9 mouse cellular contexts compared by ENCODE assay signal in the genomic region with DNA sequence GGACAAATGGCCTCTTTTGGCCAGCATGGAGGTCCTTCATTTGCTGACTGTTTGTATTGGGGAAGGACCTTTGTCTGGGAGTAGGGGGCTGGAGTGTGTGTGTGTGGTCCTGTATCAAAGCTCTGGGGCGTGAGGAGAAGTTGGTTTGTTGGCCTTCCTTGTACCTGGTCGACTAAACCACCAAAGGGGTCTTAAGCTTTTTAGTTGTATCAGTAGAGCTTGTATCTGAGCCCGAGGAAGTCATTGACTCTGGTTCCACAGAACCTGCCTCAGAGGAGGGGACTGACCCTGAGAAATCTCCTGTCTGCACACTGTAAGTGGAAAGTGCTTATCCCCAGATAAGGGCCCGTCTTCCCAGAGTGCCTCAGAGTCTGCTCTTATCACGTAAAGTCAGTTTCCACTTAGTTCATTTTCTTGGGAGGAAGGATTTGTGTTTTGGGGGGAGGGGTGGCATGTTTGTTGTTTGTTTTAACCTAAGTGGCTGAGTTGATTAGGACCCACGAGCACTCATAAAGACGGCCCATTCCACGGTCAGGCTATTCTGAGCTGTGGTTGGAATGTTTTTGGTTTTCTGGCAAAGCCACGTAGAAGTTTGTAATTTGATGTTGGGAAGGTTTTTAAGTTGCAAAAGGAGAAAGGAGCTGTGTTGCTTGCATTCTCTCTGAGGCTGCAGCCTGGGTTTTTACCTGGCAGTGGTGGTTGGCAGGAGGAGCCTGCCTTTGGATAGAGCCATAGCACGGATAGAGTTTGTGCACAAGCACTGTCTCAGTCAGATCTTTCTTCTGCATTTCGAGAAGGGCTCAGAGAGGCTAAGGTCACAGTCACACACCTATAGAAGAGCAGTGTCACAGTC. TPM values are rescaled to one million over a fixed set of nuclear protein-coding genes. Genes with fewer than 3 reads are reported as not detected.
DNase-seq lines count a peak whose midpoint lies in the region; ATAC-seq lines count a peak whose summit lies in the region.
"Had no signal": no experiment of that assay in that cellular context is flagged by ENCODE, and none has a peak within 500 bp of the region (broad histone marks: within the 10 kb centered on the region; RNA-seq: fewer than 3 reads in every experiment).

No protein-coding gene starts in this region.

- H3K4me3 ChIP-seq in lung, embryonic 16.5 days (ENCODE audit: low read length): no peak overlapping the region
- no peak overlapping the region for H3K4me3 ChIP-seq in embryonic facial prominence, embryonic 12.5 days
- peak overlapping the region; percentile 36 for H3K4me3 ChIP-seq in liver, embryonic 12.5 days
- H3K4me3 ChIP-seq in stomach, embryonic 14.5 days (ENCODE audit: low read depth, low read length): no peak overlapping the region

- peaks cover 14% of the 10 kb centered on the region; the same call in 1 of the 2 replicates for H3K4me1 ChIP-seq in lung, embryonic 16.5 days (replicated peaks; ENCODE audit: control insufficient read depth, insufficient read depth, low read length)
- peaks cover 10% of the 10 kb centered on the region; the same call in 1 of the 2 replicates for H3K4me1 ChIP-seq in embryonic facial prominence, embryonic 12.5 days
- H3K4me1 ChIP-seq in liver, embryonic 12.5 days: peaks cover 96% of the 10 kb centered on the region
- 0 out of 2 replicates have a peak, but pooled peaks cover 3% of the 10 kb centered on the region for H3K4me1 ChIP-seq in stomach, embryonic 14.5 days (ENCODE audit: control insufficient read depth, insufficient read depth, low read length)

- no peak overlapping the region for H3K9ac ChIP-seq in lung, embryonic 16.5 days (ENCODE audit: low read length)
- no peak overlapping the region for H3K9ac ChIP-seq in embryonic facial prominence, embryonic 12.5 days
- H3K9ac ChIP-seq in liver, embryonic 12.5 days: peak overlapping the region; percentile 72
- no peak overlapping the region for H3K9ac ChIP-seq in stomach, embryonic 14.5 days (replicated peaks; ENCODE audit: low read depth, low read length)

- no peaks in the 10 kb centered on the region for H3K27me3 ChIP-seq in lung, embryonic 16.5 days (ENCODE audit: control insufficient read depth, insufficient read depth, low read depth, low read length)
- no peaks in the 10 kb centered on the region for H3K27me3 ChIP-seq in embryonic facial prominence, embryonic 12.5 days
- no peaks in the 10 kb centered on the region for H3K27me3 ChIP-seq in liver, embryonic 12.5 days (replicated peaks)
- no peaks in the 10 kb centered on the region for H3K27me3 ChIP-seq in stomach, embryonic 14.5 days (ENCODE audit: control insufficient read depth, insufficient read depth, low read length)

- H3K36me3 ChIP-seq in lung, embryonic 16.5 days (ENCODE audit: control insufficient read depth, insufficient read depth, low read length): no peaks in the 10 kb centered on the region
- H3K36me3 ChIP-seq in embryonic facial prominence, embryonic 12.5 days: no peaks in the 10 kb centered on the region
- no peaks in the 10 kb centered on the region for H3K36me3 ChIP-seq in liver, embryonic 12.5 days
- H3K36me3 ChIP-seq in stomach, embryonic 14.5 days (ENCODE audit: control insufficient read depth, insufficient read depth, low read length): no peaks in the 10 kb centered on the region

- H3K27ac ChIP-seq in lung, embryonic 16.5 days (ENCODE audit: low read length): peak overlapping the region; percentile 51
- peak overlapping the region; percentile 17; the same call in 1 of the 2 replicates for H3K27ac ChIP-seq in embryonic facial prominence, embryonic 12.5 days
- H3K27ac ChIP-seq in liver, embryonic 12.5 days: peak overlapping the region; percentile 98
- no peak overlapping the region for H3K27ac ChIP-seq in stomach, embryonic 14.5 days (ENCODE audit: low read length)

- peak; percentile 45; the same call in 1 of the 2 replicates for ATAC-seq in lung, embryonic 16.5 days (ENCODE audit: low read depth)
- no peak for ATAC-seq in embryonic facial prominence, embryonic 12.5 days (ENCODE audit: insufficient number of reproducible peaks, insufficient read depth, low FRiP score, low TSS enrichment)
- ATAC-seq in liver, embryonic 12.5 days: peak; percentile 92
- ATAC-seq in stomach, embryonic 14.5 days (ENCODE audit: insufficient number of reproducible peaks, insufficient read depth, low FRiP score, low read depth): peak; percentile 77; the same call in 1 of the 2 replicates

- DNase-seq in lung, postnatal 14 days: no peak
- DNase-seq in cerebellum, adult 11 months: no peak
- DNase-seq in cerebellum, adult 18-20 months: no peak
- no peak for DNase-seq in heart, adult 18-20 months
- DNase-seq: adrenal gland, adult 8-10 months had no signal

- H3K4me2 ChIP-seq in lung, embryonic 16.5 days (ENCODE audit: low read depth, low read length): no peak overlapping the region
- no peak overlapping the region for H3K4me2 ChIP-seq in embryonic facial prominence, embryonic 12.5 days (replicated peaks)
- H3K4me2 ChIP-seq in liver, embryonic 12.5 days: peak overlapping the region; percentile 70
- no peak overlapping the region for H3K4me2 ChIP-seq in stomach, embryonic 14.5 days (replicated peaks; ENCODE audit: low read depth, low read length)

- WGBS in lung, embryonic 16.5 days: 23% methylated on average over 11 of the region's 11 CpGs
- 59% methylated on average over 11 of the region's 11 CpGs for WGBS in embryonic facial prominence, embryonic 12.5 days
- 14% methylated on average over 11 of the region's 11 CpGs for WGBS in liver, embryonic 12.5 days (ENCODE audit: insufficient replicate concordance)
- WGBS in stomach, embryonic 14.5 days: 44% methylated on average over 11 of the region's 11 CpGs

- H3K9me3 ChIP-seq in lung, embryonic 16.5 days (ENCODE audit: control insufficient read depth, low read length): no peaks in the 10 kb centered on the region
- no peaks in the 10 kb centered on the region for H3K9me3 ChIP-seq in embryonic facial prominence, embryonic 12.5 days
- H3K9me3 ChIP-seq in liver, embryonic 12.5 days (replicated peaks): no peaks in the 10 kb centered on the region
- H3K9me3 ChIP-seq in stomach, embryonic 14.5 days (ENCODE audit: control insufficient read depth, low read depth, low read length): no peaks in the 10 kb centered on the region

RNA-seq across cellular contexts. Expression of a gene that starts 24.0 kb away (rescaled TPM):
- 22.8 and 27.3 TPM in 2 replicates for polyA plus RNA-seq in lung, embryonic 16.5 days (2015; fragmentation: Nextera tagmentation; extraction: Ambion mirVana)
- polyA plus RNA-seq in embryonic facial prominence, embryonic 12.5 days (2016; fragmentation: Nextera tagmentation; extraction: Ambion mirVana): 6.0 and 6.6 TPM in 2 replicates
- 12.3 and 16.4 TPM in 2 replicates for polyA plus RNA-seq in liver, embryonic 12.5 days (2016; fragmentation: Nextera tagmentation; extraction: Ambion mirVana)
- polyA plus RNA-seq in stomach, embryonic 14.5 days (2014; fragmentation: Nextera tagmentation; extraction: Ambion mirVana): 6.4 and 7.1 TPM in 2 replicates
- total RNA-seq in heart, adult 18-20 months (2021): 1 to 10 TPM; 4.0 to 4.9 TPM

RNA-seq across cellular contexts. Expression of a gene that starts 55.6 kb away (rescaled TPM):
- polyA plus RNA-seq in lung, embryonic 16.5 days (2015; fragmentation: Nextera tagmentation; extraction: Ambion mirVana): 139 and 141 TPM in 2 replicates
- 166 and 174 TPM in 2 replicates for polyA plus RNA-seq in embryonic facial prominence, embryonic 12.5 days (2016; fragmentation: Nextera tagmentation; extraction: Ambion mirVana)
- 199 TPM in 2 replicates for polyA plus RNA-seq in liver, embryonic 12.5 days (2016; fragmentation: Nextera tagmentation; extraction: Ambion mirVana)
- polyA plus RNA-seq in stomach, embryonic 14.5 days (2014; fragmentation: Nextera tagmentation; extraction: Ambion mirVana): 150 and 158 TPM in 2 replicates
- total RNA-seq in heart, adult 18-20 months (2021): 10 to 100 TPM; 68.7 to 71.3 TPM

RNA-seq across cellular contexts. Expression of a gene that starts 55.7 kb away (rescaled TPM):
- polyA plus RNA-seq in lung, embryonic 16.5 days (2015; fragmentation: Nextera tagmentation; extraction: Ambion mirVana): 123 TPM in 2 replicates
- 129 and 131 TPM in 2 replicates for polyA plus RNA-seq in embryonic facial prominence, embryonic 12.5 days (2016; fragmentation: Nextera tagmentation; extraction: Ambion mirVana)
- polyA plus RNA-seq in liver, embryonic 12.5 days (2016; fragmentation: Nextera tagmentation; extraction: Ambion mirVana): 89.6 and 95.1 TPM in 2 replicates
- polyA plus RNA-seq in stomach, embryonic 14.5 days (2014; fragmentation: Nextera tagmentation; extraction: Ambion mirVana): 125 TPM in 2 replicates
- 10 to 100 TPM; 27.3 to 27.8 TPM for total RNA-seq in heart, adult 18-20 months (2021)
